ENCODE assay signal across 8 mouse cellular contexts in the genomic region with DNA sequence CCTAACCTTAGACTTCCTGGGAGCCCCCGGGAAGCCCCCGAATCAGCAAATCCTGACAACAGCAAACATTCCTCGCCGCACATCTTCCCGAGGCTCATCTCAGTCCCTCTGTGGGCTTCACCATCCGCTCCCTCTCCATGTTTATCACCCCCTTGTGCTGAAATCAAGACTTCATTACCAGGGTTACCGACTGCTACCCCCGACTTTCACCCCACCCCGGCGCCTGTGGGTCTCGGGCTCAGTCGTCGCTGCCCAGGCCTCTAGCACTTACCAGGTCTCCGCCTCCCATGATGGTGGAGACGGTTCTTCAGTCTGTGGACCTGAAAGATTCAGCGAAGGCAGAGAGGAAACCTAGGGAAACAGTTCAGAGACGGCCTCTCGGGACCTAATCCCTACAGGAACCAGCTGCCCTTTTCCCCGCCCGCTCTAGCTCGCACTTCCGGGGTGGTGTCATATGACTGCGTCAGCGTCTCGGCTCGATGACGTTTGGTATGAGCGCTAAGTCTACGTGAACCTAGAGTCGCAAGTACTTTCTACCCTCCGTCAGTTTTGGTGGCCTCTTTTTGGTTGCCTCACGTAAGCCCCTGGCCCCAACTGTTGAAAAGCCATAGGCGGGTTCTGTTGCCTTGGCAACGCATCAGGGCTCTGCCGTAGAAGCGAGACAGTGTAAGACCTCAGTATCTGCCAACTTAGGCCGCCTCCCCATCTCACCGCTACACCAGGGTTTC. TPM values are rescaled to one million over a fixed set of nuclear protein-coding genes. Genes with fewer than 3 reads are reported as not detected.
A peak's percentile ranks its signal among the peaks of the same experiment; 100 is the strongest.
DNase-seq lines count a peak whose midpoint lies in the region; ATAC-seq lines count a peak whose summit lies in the region.

A gene (minus strand): TSS at position 403 of the 728 bp plus-strand sequence.

- peak; percentile 99 for ATAC-seq in megakaryocyte progenitor cell, adult 5-6 weeks (replicated peaks; ENCODE audit: poor library complexity)

- peak; percentile 98 for DNase-seq in adipocyte (ENCODE audit: low spot score)
- peak; percentile 99 for DNase-seq in embryo, embryonic 10 days (ENCODE audit: low spot score)
- peak; percentile 91 for DNase-seq in gastrocnemius, postnatal 10 days
- peak; percentile 98 for DNase-seq in induced T-regulatory cell, adult 2 months (ENCODE audit: low read depth)
- peak; percentile 91 to 97 for DNase-seq in left cerebral cortex, adult 9 months (ENCODE audit: low spot score in 2 of 2)
- peak; percentile 93 for DNase-seq in right cerebral cortex, postnatal 14 days
- DNase-seq in urinary bladder, postnatal 36 days (ENCODE audit: low spot score in 2 of 2), result peak; percentile 95

RNA-seq across cellular contexts. Expression of the gene that starts here (rescaled TPM):
- 1 to 10 TPM; 8.4 to 9.7 TPM for total RNA-seq in gastrocnemius, postnatal 10 days (2021)
- total RNA-seq in megakaryocyte progenitor cell, adult 5-6 weeks (2015), result 8.8 and 9.3 TPM in 2 replicates
- total RNA-seq in megakaryocyte progenitor cell, adult 5-6 weeks (2017), result 16.7 and 19.2 TPM in 2 replicates

Comparison
In these comparisons a context has a peak if more than half of its experiments do, and no peak if none do; other contexts are left out.
1. Peak in every context shown above with its lines: DNase-seq and ATAC-seq.